Mouse (Mus musculus): Measurements from ENCODE around the gene Gm11084.
"Not testable (repeated sequence)": the region's sequence is repeated elsewhere in the genome, so short reads cannot be mapped to it uniquely, and the experiment has no call there.

Gm11084 gene

GRCm38 (mm10) chr2:72986616-72987015 is at the start of gene Gm11084:
Gm11084 (minus strand) TSS chr2:72986716.
- DNase-seq (ENCODE audit: low spot score), result no peak

GRCm38 (mm10) chr2:73031061-73032055 is 44.8 kb upstream of the Gm11084 start:
- no peak for DNase-seq (ENCODE audit: low spot score)

GRCm38 (mm10) chr2:73029846-73030245 is 43.3 kb upstream of the Gm11084 start:
- DNase-seq (ENCODE audit: low spot score), result no peak

GRCm38 (mm10) chr2:73028019-73028418 is 41.5 kb upstream of the Gm11084 start:
- no peak for DNase-seq (ENCODE audit: low spot score)

- no peak for DNase-seq (ENCODE audit: low spot score)
These were observed 40.6 kb upstream of the Gm11084 start for GRCm38 (mm10) chr2:73027126-73027525.

- DNase-seq (ENCODE audit: low spot score), result no peak
These were observed 37.3 kb upstream of the Gm11084 start for GRCm38 (mm10) chr2:73023803-73024202.

- DNase-seq (ENCODE audit: low spot score), result no peak
These were observed 34.5 kb upstream of the Gm11084 start for GRCm38 (mm10) chr2:73021046-73021445.

- DNase-seq (ENCODE audit: low spot score), result no peak
These were observed 33.0 kb upstream of the Gm11084 start for GRCm38 (mm10) chr2:73019371-73020146.

- not testable (repeated sequence) for DNase-seq (ENCODE audit: low spot score)
These were observed 27.5 kb upstream of the Gm11084 start for GRCm38 (mm10) chr2:73014063-73014462.

GRCm38 (mm10) chr2:73012636-73013035 is 26.1 kb upstream of the Gm11084 start:
- DNase-seq (ENCODE audit: low spot score), result no peak

GRCm38 (mm10) chr2:73007472-73007871 is 21.0 kb upstream of the Gm11084 start:
- no peak for DNase-seq (ENCODE audit: low spot score)

GRCm38 (mm10) chr2:73005611-73006515 is 19.3 kb upstream of the Gm11084 start:
- peak; percentile 26 for DNase-seq (ENCODE audit: low spot score)

- DNase-seq (ENCODE audit: low spot score), result peak; percentile 28
These were observed 17.5 kb upstream of the Gm11084 start for GRCm38 (mm10) chr2:73003751-73004717.

- no peak for DNase-seq (ENCODE audit: low spot score)
These were observed 16.5 kb upstream of the Gm11084 start for GRCm38 (mm10) chr2:73003049-73003448.

- DNase-seq (ENCODE audit: low spot score), result no peak
These were observed 15.9 kb upstream of the Gm11084 start for GRCm38 (mm10) chr2:73002451-73002850.

GRCm38 (mm10) chr2:73001994-73002393 is 15.5 kb upstream of the Gm11084 start:
- no peak for DNase-seq (ENCODE audit: low spot score)

- DNase-seq (ENCODE audit: low spot score), result no peak
These were observed 13.7 kb upstream of the Gm11084 start for GRCm38 (mm10) chr2:73000194-73000593.

- DNase-seq (ENCODE audit: low spot score), result no peak
These were observed 11.1 kb upstream of the Gm11084 start for GRCm38 (mm10) chr2:72997586-72997985.

- no peak for DNase-seq (ENCODE audit: low spot score)
These were observed 10.4 kb upstream of the Gm11084 start for GRCm38 (mm10) chr2:72996808-72997378.

Data from retina, embryonic 14.5 days (tissue).